Mouse (Mus musculus): ENCODE measurements around the gene Olfr935.

Olfr935 gene

DNA sequence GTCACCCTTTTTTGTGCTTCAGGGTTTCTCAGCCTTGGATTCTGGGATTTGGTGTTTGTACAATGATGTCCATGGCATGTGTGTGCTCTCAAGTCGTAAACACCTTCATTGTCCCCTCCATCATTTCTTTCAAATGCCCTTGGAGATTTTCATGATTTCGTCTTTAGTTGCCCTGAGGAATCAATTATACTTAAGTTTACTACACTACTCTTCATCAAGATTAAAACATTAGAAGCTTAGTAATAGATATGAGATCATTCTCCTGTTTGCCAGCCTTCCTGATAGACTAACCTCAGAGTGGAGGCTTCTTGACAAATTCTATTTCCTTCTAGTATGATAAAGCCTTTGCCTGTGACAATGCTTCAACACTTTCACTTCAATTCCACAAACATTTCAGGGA lies at the start of gene Olfr935:
Gene Olfr935 (minus strand): TSS at position 101 of the 400 bp plus-strand sequence.
- CTCF ChIA-PET: no interaction called here

DNA sequence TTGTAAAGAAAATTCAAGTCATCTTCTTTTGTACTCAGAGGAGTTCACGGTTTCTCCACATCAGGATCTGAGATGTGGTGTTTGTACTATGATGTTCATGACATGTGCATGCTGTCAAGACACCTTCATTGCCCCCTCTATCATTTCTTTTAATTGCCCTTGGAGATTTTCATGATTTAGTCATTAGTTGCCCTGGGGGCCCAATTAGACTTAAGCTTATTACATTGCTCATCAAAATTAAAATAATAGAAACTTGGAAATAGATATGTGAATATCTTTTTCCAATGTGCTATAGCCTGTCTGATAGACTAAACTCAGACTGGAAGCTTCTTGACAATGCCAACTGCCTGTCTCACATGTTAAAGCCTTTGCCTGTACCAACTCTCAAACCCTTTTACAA lies 23.8 kb upstream of the Olfr935 start, which contains the start of gene Olfr146:
Gene Olfr146 (minus strand): TSS at position 101 of the 400 bp plus-strand sequence.
- ChIA-PET POLR2A (no interaction called here), CTCF (no interaction called here)

More for the DNA sequence above, at the start of gene Olfr935:
- POLR2A ChIA-PET: no interaction called here

DNA sequence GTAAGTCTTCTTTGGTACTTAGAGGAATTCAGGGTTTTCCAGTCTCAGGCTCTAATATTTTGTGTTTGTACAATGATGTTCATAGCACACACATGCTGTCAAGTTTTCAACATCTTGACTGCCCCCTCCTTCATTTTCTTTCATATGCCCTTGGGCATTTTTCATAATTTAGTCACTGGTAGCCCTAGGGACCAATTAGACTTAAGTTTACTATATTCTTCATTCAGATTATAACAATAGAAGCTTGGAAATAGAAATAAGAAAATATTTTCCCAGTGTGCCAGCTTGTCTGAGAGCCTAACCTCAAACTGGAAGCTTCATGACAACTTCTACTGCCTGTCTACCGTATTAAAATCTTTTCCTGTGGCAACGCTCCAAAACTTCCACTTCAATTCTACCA lies 11.3 kb downstream of the Olfr935 start, which contains the start of gene Olfr934:
Gene Olfr934 (minus strand): TSS at position 101 of the 400 bp plus-strand sequence.
- ChIA-PET POLR2A (no interaction called here), CTCF (no interaction called here)

DNA sequence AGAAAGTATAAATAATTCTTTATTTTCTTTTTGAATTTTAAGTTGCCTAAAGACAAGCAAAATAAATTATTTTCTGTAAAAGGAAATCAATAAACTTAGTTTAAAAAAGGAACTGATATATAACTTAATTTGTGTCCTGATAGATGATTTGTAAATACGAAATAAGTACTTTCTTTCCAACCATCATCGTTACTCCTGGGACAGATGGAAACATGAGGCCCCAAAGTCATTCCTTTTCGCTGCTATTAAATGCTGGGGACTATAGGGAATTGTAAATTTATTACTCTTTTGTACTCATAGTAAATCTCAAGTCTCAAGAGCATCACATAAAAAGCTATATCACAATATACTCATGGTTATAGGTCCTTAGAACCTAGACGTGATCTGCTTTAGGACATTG lies 27.5 kb downstream of the Olfr935 start, which contains the start of gene Olfr933:
Gene Olfr933 (plus strand): TSS at position 301 of the 400 bp plus-strand sequence.
- POLR2A ChIA-PET: no interaction called here
- CTCF ChIA-PET: no interaction called here

DNA sequence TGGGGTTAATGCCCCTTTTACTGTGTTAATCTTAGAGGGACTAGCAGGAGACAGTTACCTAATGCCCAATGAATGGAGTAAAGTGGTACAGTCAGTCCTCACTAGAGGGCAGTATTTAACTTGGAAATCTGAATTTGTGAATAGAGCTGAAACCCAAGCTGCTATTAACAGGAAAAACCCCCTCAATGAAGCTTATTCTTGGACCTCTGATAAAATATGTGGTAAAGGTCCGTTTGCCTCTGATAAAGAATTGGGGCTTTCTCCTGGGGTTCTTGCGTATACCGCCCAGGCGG lies 45.4 kb downstream of the Olfr935 start:
- POLR2A ChIA-PET: no interaction called here
- CTCF ChIA-PET: no interaction called here

DNA sequence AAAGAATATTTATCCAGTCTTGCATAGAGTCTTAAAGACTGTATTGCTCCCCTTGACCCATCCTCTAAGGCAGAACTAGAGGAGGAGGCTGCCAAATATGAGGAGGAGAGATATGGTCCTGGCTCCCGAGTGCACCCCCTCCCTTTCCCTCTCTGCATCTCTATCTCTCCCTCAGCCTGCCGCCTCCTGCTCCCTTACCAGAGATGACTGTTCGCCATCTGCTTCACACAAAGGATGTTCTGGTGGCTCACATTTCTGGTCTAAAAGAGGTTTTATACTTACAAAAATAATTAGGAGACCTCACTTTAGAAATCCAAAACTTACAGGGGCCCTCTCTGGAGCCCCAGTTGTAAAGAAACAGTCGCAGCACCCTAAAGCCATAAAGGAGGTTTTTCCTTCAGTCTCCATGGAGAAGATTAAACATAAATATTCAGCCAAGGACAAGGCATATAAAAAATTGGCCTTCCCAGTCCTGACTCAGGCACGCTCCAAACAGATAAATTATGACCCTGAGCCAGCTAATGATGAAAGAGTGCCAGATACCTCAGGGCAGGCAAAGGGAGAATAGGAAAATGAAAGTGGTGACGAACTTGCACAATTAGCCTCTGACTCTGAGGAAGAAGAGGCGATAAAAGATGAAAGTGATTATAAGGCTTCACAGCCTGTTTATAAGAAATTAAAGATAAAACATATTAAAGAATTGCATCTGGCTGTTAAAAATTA lies 45.9 kb downstream of the Olfr935 start:
- ChIA-PET CTCF (no interaction called here), POLR2A (no interaction called here)
